Mouse (Mus musculus): ENCODE data around the gene Sp100. TPM values are rescaled to one million over a fixed set of nuclear protein-coding genes. Genes with fewer than 3 reads are reported as not detected.
"Not testable (repeated sequence)": the region's sequence is repeated elsewhere in the genome, so short reads cannot be mapped to it uniquely, and the experiment has no call there.

The Sp100 gene
- polyA plus RNA-seq, 1 experiment from 2014 or later: 6.2 TPM

GRCm38 (mm10) chr1:85636936-85637335, 12.9 kb upstream of the Sp100 start:
- not testable (repeated sequence) for H3K27ac ChIP-seq (ENCODE audit: low read length); H3K36me3 ChIP-seq (ENCODE audit: control insufficient read depth, insufficient read depth); H3K9ac ChIP-seq (ENCODE audit: low read depth, low read length); H3K9me3 ChIP-seq (replicated peaks; ENCODE audit: control insufficient read depth, low read length); H3K27me3 ChIP-seq (ENCODE audit: control insufficient read depth, insufficient read depth, low read depth, low read length); H3K4me2 ChIP-seq (ENCODE audit: low read depth, low read length); H3K4me1 ChIP-seq (ENCODE audit: control insufficient read depth, low read depth, low read length); H3K4me3 ChIP-seq (ENCODE audit: low read depth, low read length); ATAC-seq (ENCODE audit: low read depth)
- WGBS (ENCODE audit: insufficient replicate concordance): 52% methylated on average over 3 of the region's 3 CpGs

DNA sequence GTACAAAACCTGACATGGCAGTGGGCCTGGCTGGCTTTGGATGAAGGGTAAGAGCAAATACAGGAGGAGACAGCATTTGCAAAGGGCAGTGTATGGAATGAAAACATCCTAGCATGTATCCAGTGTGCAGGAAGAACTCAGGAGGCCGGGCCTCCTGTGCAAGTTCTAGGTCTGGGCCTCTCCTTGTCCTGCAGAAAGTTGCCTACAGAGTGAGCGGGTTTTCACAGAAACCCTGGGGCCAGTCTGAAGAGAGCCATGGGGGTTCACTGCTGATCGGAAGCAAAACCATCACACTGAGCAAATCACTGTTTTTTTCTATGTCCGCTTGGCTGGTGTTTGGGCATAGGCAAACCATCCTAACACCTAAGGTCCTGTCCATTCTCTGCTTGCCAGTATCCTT, 11.6 kb upstream of the Sp100 start:
- H3K27ac ChIP-seq (ENCODE audit: low read length); H3K36me3 ChIP-seq (ENCODE audit: control insufficient read depth, insufficient read depth); H3K9me3 ChIP-seq (replicated peaks; ENCODE audit: control insufficient read depth, low read length); H3K4me3 ChIP-seq (ENCODE audit: low read depth, low read length); ATAC-seq (ENCODE audit: low read depth); H3K9ac ChIP-seq (ENCODE audit: low read depth, low read length); H3K27me3 ChIP-seq (ENCODE audit: control insufficient read depth, insufficient read depth, low read depth, low read length); H3K4me2 ChIP-seq (ENCODE audit: low read depth, low read length); H3K4me1 ChIP-seq (ENCODE audit: control insufficient read depth, low read depth, low read length): not testable (repeated sequence)
- 63% methylated on average over 4 of the region's 4 CpGs for WGBS (ENCODE audit: insufficient replicate concordance)

DNA sequence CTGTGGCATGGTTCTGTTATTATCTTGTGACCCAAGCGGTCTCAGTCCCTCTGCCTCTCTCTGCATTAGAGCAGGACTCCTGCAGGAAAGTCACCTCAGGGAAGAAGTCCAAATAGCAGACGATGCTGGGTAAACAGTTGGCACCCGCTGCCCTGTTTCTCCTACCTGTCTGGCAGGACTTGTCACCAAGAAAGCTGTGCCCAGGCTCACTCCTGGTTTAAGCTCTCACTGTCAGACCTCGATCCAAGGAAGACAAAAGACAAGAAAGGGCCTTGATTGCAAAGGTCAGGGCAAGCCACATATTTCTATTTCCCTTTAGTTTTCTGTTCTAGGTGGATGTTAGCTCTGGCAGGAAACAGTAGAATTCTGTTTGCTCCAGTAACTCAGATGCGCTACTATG, 736 bp downstream of the Sp100 start:
- ATAC-seq (ENCODE audit: low read depth); H3K27me3 ChIP-seq (ENCODE audit: control insufficient read depth, insufficient read depth, low read depth, low read length); H3K4me1 ChIP-seq (ENCODE audit: control insufficient read depth, low read depth, low read length); H3K36me3 ChIP-seq (ENCODE audit: control insufficient read depth, insufficient read depth); H3K27ac ChIP-seq (ENCODE audit: low read length); H3K4me3 ChIP-seq (ENCODE audit: low read depth, low read length); H3K9me3 ChIP-seq (replicated peaks; ENCODE audit: control insufficient read depth, low read length); H3K9ac ChIP-seq (ENCODE audit: low read depth, low read length); H3K4me2 ChIP-seq (ENCODE audit: low read depth, low read length): not testable (repeated sequence)
- WGBS (ENCODE audit: insufficient replicate concordance): 62% methylated on average over 3 of the region's 5 CpGs

DNA sequence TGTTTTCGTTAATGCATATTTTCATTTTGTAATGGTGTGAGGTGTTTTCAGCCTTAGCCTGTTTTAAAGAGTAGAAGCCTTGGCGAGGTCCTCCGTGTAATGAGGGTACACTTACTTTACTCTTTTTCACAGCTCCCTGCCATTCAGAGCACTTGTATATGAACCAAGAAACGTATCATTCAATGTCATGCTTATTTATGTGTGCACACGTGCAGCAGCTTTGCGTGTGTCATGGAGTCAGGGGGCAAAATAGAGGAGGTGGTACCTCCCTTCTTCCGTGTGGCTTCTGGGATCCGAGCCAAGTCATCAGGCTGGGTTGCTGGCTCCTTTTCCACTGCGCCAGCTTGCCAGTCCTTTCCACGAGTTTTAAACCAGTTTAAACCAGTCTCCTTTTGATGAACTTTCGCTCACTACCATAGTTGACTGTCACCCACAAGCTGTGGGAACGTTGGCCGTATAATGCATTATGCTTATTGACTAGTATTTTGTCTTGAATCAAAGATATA, 2.0 kb downstream of the Sp100 start:
- not testable (repeated sequence) for H3K9me3 ChIP-seq (replicated peaks; ENCODE audit: control insufficient read depth, low read length); H3K27ac ChIP-seq (ENCODE audit: low read length); H3K27me3 ChIP-seq (ENCODE audit: control insufficient read depth, insufficient read depth, low read depth, low read length); ATAC-seq (ENCODE audit: low read depth); H3K9ac ChIP-seq (ENCODE audit: low read depth, low read length); H3K4me2 ChIP-seq (ENCODE audit: low read depth, low read length); H3K4me3 ChIP-seq (ENCODE audit: low read depth, low read length); H3K36me3 ChIP-seq (ENCODE audit: control insufficient read depth, insufficient read depth); H3K4me1 ChIP-seq (ENCODE audit: control insufficient read depth, low read depth, low read length)
- 68% methylated on average over 13 of the region's 13 CpGs for WGBS (ENCODE audit: insufficient replicate concordance)

DNA sequence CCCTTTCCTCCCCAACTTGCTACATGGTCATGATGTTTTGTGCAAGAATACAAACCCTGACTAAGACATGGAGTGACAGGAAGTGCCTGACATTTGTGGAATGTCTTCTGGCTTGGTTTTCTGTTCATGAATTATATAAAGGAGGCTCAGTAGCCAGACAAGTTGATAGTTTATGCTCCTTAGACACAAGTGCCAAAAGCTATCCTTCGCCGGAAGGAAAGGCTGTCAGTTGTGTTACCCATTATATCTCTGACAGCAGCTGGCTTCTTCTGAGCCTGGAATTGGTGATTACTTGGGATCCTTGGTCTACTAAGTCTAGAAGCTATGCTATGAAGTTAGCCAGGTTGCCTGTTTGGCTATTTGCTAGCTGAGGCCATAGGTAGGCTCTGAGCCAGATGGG, 7.4 kb downstream of the Sp100 start:
- 76% methylated on average over 2 of the region's 2 CpGs for WGBS (ENCODE audit: insufficient replicate concordance)
- not testable (repeated sequence) for H3K4me2 ChIP-seq (ENCODE audit: low read depth, low read length); H3K27me3 ChIP-seq (ENCODE audit: control insufficient read depth, insufficient read depth, low read depth, low read length); H3K27ac ChIP-seq (ENCODE audit: low read length); ATAC-seq (ENCODE audit: low read depth); H3K9ac ChIP-seq (ENCODE audit: low read depth, low read length); H3K4me1 ChIP-seq (ENCODE audit: control insufficient read depth, low read depth, low read length); H3K36me3 ChIP-seq (ENCODE audit: control insufficient read depth, insufficient read depth); H3K9me3 ChIP-seq (replicated peaks; ENCODE audit: control insufficient read depth, low read length); H3K4me3 ChIP-seq (ENCODE audit: low read depth, low read length)

- no peaks in the 10 kb centered on the region for H3K27me3 ChIP-seq (ENCODE audit: control insufficient read depth, insufficient read depth, low read depth, low read length)
- H3K4me2 ChIP-seq (ENCODE audit: low read depth, low read length): no peak overlapping the region
- H3K9me3 ChIP-seq (replicated peaks; ENCODE audit: control insufficient read depth, low read length): no peaks in the 10 kb centered on the region
- H3K36me3 ChIP-seq (ENCODE audit: control insufficient read depth, insufficient read depth): no peaks in the 10 kb centered on the region
- H3K4me1 ChIP-seq (ENCODE audit: control insufficient read depth, low read depth, low read length): no peaks in the 10 kb centered on the region
- no peak overlapping the region for H3K4me3 ChIP-seq (ENCODE audit: low read depth, low read length)
- no peak overlapping the region for H3K27ac ChIP-seq (ENCODE audit: low read length)
- ATAC-seq (ENCODE audit: low read depth): no peak
- no peak overlapping the region for H3K9ac ChIP-seq (ENCODE audit: low read depth, low read length)
Measured at GRCm38 (mm10) chr1:85664266-85664665, 14.5 kb downstream of the Sp100 start.

- 54% methylated on average over 4 of the region's 4 CpGs for WGBS (ENCODE audit: insufficient replicate concordance)
- Histone ChIP-seq H3K4me2 (ENCODE audit: low read depth, low read length) (no peak overlapping the region), H3K9ac (ENCODE audit: low read depth, low read length) (no peak overlapping the region), H3K9me3 (replicated peaks; ENCODE audit: control insufficient read depth, low read length) (no peaks in the 10 kb centered on the region), H3K4me1 (ENCODE audit: control insufficient read depth, low read depth, low read length) (no peaks in the 10 kb centered on the region), H3K4me3 (ENCODE audit: low read depth, low read length) (no peak overlapping the region), H3K27me3 (ENCODE audit: control insufficient read depth, insufficient read depth, low read depth, low read length) (no peaks in the 10 kb centered on the region), H3K36me3 (ENCODE audit: control insufficient read depth, insufficient read depth) (no peaks in the 10 kb centered on the region), H3K27ac (ENCODE audit: low read length) (no peak overlapping the region)
- no peak for ATAC-seq (ENCODE audit: low read depth)
Measured at GRCm38 (mm10) chr1:85680226-85680625, 30.4 kb downstream of the Sp100 start.

GRCm38 (mm10) chr1:85686666-85687065, 36.9 kb downstream of the Sp100 start:
- Histone ChIP-seq H3K27me3 (ENCODE audit: control insufficient read depth, insufficient read depth, low read depth, low read length) (no peaks in the 10 kb centered on the region), H3K4me1 (ENCODE audit: control insufficient read depth, low read depth, low read length) (no peaks in the 10 kb centered on the region), H3K27ac (ENCODE audit: low read length) (no peak overlapping the region), H3K4me2 (ENCODE audit: low read depth, low read length) (no peak overlapping the region), H3K36me3 (ENCODE audit: control insufficient read depth, insufficient read depth) (no peaks in the 10 kb centered on the region), H3K9me3 (replicated peaks; ENCODE audit: control insufficient read depth, low read length) (no peaks in the 10 kb centered on the region), H3K9ac (ENCODE audit: low read depth, low read length) (no peak overlapping the region), H3K4me3 (ENCODE audit: low read depth, low read length) (no peak overlapping the region)
- ATAC-seq (ENCODE audit: low read depth): no peak
- WGBS (ENCODE audit: insufficient replicate concordance): 55% methylated on average over 5 of the region's 5 CpGs

- no peak overlapping the region for H3K9ac ChIP-seq (ENCODE audit: low read depth, low read length)
- no peaks in the 10 kb centered on the region for H3K9me3 ChIP-seq (replicated peaks; ENCODE audit: control insufficient read depth, low read length)
- no peak overlapping the region for H3K4me3 ChIP-seq (ENCODE audit: low read depth, low read length)
- no peak overlapping the region for H3K27ac ChIP-seq (ENCODE audit: low read length)
- no peak for ATAC-seq (ENCODE audit: low read depth)
- H3K4me1 ChIP-seq (ENCODE audit: control insufficient read depth, low read depth, low read length): no peaks in the 10 kb centered on the region
- no peaks in the 10 kb centered on the region for H3K36me3 ChIP-seq (ENCODE audit: control insufficient read depth, insufficient read depth)
- WGBS (ENCODE audit: insufficient replicate concordance): 24% methylated on average over 5 of the region's 5 CpGs
- H3K27me3 ChIP-seq (ENCODE audit: control insufficient read depth, insufficient read depth, low read depth, low read length): no peaks in the 10 kb centered on the region
- no peak overlapping the region for H3K4me2 ChIP-seq (ENCODE audit: low read depth, low read length)
Measured at GRCm38 (mm10) chr1:85687346-85687745, 37.6 kb downstream of the Sp100 start.

DNA sequence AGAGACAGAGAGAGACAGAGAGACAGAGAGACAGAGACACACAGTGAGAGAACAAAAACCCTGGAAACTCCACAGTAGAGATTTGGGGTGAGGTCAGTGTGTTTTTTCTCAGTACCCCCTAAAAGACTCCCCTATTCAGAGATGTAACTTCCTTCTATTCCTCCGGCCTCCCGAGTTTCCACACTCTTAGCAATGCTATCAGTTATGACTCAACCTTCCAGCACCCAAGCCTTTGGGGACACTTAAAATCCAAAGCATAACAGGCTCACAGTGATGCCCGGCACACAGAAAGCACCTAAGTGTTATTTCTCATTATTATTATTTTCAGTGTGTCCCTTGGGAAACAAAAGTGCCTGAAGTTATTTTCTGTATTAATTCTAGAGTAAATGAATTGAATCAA, 40.8 kb downstream of the Sp100 start:
- no peak overlapping the region for H3K4me2 ChIP-seq (ENCODE audit: low read depth, low read length)
- no peak for ATAC-seq (ENCODE audit: low read depth)
- WGBS (ENCODE audit: insufficient replicate concordance): 52% methylated on average over 3 of the region's 3 CpGs
- H3K4me1 ChIP-seq (ENCODE audit: control insufficient read depth, low read depth, low read length): peaks cover 2% of the 10 kb centered on the region; the same call in 1 of the 2 replicates
- H3K9ac ChIP-seq (ENCODE audit: low read depth, low read length): no peak overlapping the region
- H3K27ac ChIP-seq (ENCODE audit: low read length): no peak overlapping the region
- H3K9me3 ChIP-seq (replicated peaks; ENCODE audit: control insufficient read depth, low read length): no peaks in the 10 kb centered on the region
- no peak overlapping the region for H3K4me3 ChIP-seq (ENCODE audit: low read depth, low read length)
- H3K27me3 ChIP-seq (ENCODE audit: control insufficient read depth, insufficient read depth, low read depth, low read length): no peaks in the 10 kb centered on the region
- H3K36me3 ChIP-seq (ENCODE audit: control insufficient read depth, insufficient read depth): no peaks in the 10 kb centered on the region

Measured in liver, embryonic 16.5 days (tissue).